Mouse (Mus musculus) myocyte (in vitro differentiated cells): ENCODE measurements around the gene Trim28.

Source experiments
- MAX ChIP-seq: IDR thresholded peaks from one replicate; pipeline ENCODE4 v1.6.1; 2011; ENCODE audit warnings: low read depth, mild to moderate bottlenecking, control low read depth
- MYOG ChIP-seq, 3 experiments: IDR thresholded peaks; one replicate each; pipeline ENCODE4 v1.6.1; 2011; ENCODE audit warnings: control low read depth in 2 of 3, low read depth in 2 of 3, mild to moderate bottlenecking in 2 of 3; ENCODE audit not compliant: insufficient read length in 2 of 3, control insufficient read depth in 1 of 3, insufficient read depth in 1 of 3
- POLR2A ChIP-seq: IDR thresholded peaks from one replicate; pipeline ENCODE4 v1.6.1; 2011; ENCODE audit warnings: low read depth, mild to moderate bottlenecking, control low read depth, moderate library complexity; ENCODE audit not compliant: insufficient read length

DNA sequence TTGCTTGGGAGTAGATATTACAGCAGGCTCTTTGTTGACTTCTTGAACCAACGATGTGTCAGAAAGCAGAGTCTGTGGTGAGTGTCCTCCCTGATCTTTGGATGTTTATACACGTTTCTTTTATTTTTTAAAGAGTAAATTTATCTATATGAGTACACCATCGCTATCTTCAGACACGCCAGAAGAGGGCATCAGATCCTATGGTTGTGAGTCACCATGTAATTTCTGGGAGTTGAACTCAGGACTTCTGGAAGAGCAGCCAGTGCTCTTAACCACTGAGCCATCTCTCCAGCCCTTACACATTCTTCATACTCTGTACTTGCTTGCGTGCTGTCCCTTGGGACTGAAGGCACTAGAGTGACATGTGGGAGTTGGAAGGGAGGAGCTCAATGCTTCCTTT lies 73.4 kb downstream of the Trim28 start:
- TF ChIP-seq POLR2A (no peak), MYOG (IDR thresholded peaks at IDR 0.05; ENCODE audit: control insufficient read depth in 1 of 3, insufficient read depth in 1 of 3, insufficient read length in 2 of 3, low read depth in 2 of 3) (no peak), MAX (no peak)
